Mouse (Mus musculus): ENCODE data around the gene Lrit2. TPM values are rescaled to one million over a fixed set of nuclear protein-coding genes. Genes with fewer than 3 reads are reported as not detected.

Gene Lrit2
- not detected for total RNA-seq (2021)
- long read RNA-seq, experiment 1 = 0 reads
- long read RNA-seq, experiment 2 = 0 reads

GRCm38 (mm10) chr14:37067629-37068028, at the start of gene Lrit2:
Gene Lrit2, plus strand, starts transcription at chr14:37067929.
- no peak for TF ChIP-seq CTCF (IDR thresholded peaks at IDR 0.05)
- intact Hi-C loops (cut with DNase I) = no loop called here
- Histone ChIP-seq H3K4me3 (no peak within 1 kb of the TSS), H3K27ac (no peak within 1 kb of the TSS)
- no peak for DNase-seq

- intact Hi-C loops (cut with DNase I) = no loop called here
- no peak overlapping the region for H3K27ac ChIP-seq
These were observed 40.3 kb upstream of the Lrit2 start for GRCm38 (mm10) chr14:37027248-37027933.

DNA sequence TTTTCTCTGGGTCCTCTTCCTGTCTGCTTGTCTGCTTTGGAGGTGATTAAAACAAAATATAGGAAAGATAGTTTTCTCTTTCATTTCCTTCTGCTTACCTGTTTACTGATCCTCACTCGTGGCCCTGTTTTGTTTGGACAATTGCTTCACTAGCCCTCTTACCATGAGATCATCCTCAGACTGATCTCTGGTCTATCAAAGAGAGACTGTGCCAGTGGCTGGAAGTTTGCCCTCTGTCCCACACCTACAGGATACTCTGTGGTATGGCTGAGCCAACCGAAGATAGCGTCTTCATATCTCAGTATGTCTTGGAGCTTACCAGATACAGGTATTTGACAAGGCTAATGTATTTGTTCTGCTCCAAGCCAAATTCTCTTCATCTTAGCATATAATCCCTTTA, 39.8 kb upstream of the Lrit2 start:
- no peak for TF ChIP-seq CTCF (IDR thresholded peaks at IDR 0.05)
- intact Hi-C loops (cut with DNase I) = no loop called here
- no peak overlapping the region for H3K4me3 ChIP-seq
- H3K27ac ChIP-seq = no peak overlapping the region
- DNase-seq = no peak

More at GRCm38 (mm10) chr14:37027248-37027933, 40.3 kb upstream of the Lrit2 start:
- no peak for DNase-seq
- H3K4me3 ChIP-seq = no peak overlapping the region
- TF ChIP-seq CTCF (IDR thresholded peaks at IDR 0.05) = no peak

DNA sequence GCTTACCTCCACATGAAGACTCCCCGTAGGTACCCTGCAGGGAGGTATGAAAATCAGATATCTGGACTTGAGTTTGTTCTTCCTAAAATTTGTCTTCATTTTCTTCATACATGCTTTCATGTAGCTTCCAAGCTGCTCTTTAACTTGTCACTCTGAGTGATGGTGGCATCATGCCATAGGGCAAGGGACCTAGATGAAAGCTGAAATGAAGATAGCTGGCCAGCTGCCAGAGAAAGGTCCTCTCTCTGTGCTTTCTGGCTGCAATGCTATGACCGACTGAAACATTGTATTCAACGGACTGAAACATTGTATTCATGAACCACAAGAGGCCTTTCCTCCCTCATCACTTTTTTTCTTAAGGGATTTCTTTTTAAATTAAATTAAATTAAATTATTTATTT, 39.2 kb upstream of the Lrit2 start:
- Histone ChIP-seq H3K27ac (no peak overlapping the region), H3K4me3 (no peak overlapping the region)
- intact Hi-C loops (cut with DNase I) = no loop called here
- no peak for TF ChIP-seq CTCF (IDR thresholded peaks at IDR 0.05)
- no peak for DNase-seq

GRCm38 (mm10) chr14:37032481-37033104, 35.1 kb upstream of the Lrit2 start:
- DNase-seq = no peak
- no peak overlapping the region for H3K27ac ChIP-seq
- no peak for TF ChIP-seq CTCF (IDR thresholded peaks at IDR 0.05)
- H3K4me3 ChIP-seq = peak overlapping the region; percentile 37
- intact Hi-C loops (cut with DNase I) = loop anchor here (1.0 to 5.0 kb wide), 3 partner anchors 80 to 168 kb away; no protein-coding TSS in a partner anchor

- peak; percentile 99 for TF ChIP-seq CTCF (IDR thresholded peaks at IDR 0.05)
- peak overlapping the region; percentile 37 for H3K4me3 ChIP-seq
- H3K27ac ChIP-seq = no peak overlapping the region
- peak; percentile 70 for DNase-seq
- intact Hi-C loops (cut with DNase I) = loop anchor here (1.0 to 5.0 kb wide), 3 partner anchors 81 to 169 kb away; no protein-coding TSS in a partner anchor
These were observed 34.5 kb upstream of the Lrit2 start for GRCm38 (mm10) chr14:37033241-37033640.

- no peak for TF ChIP-seq CTCF (IDR thresholded peaks at IDR 0.05)
- DNase-seq = no peak
- Histone ChIP-seq H3K4me3 (no peak overlapping the region), H3K27ac (no peak overlapping the region)
- intact Hi-C loops (cut with DNase I) = loop anchor here (5.0 kb wide), 2 partner anchors 82 to 97 kb away; no protein-coding TSS in a partner anchor
These were observed 33.3 kb upstream of the Lrit2 start for GRCm38 (mm10) chr14:37034432-37034831.

DNA sequence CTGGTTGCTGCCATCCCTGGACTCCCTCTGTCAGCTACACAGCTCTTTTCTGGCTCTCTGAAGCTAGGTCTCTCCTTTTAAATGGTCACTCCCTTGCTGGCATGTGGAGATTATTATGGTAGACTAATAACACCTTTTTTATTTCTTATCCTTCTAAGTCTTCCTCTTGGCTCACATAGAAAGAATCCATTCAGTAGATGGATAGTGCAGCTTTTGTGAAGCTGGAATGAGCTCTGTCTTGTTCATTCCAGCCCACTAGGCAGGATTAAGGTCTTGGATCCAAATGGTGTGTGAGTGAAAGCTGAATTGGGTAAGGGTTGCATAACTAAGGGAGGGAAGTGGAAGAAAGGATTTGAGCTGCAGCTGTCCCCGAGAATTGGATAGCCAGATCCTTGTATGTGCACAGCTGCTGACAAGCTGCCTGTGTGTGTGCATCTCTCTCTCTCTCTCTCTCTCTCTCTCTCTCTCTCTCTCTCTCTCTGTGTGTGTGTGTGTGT, 18.8 kb upstream of the Lrit2 start, which contains the start of gene Rgr:
TSS of gene Rgr (minus strand) at position 51 of the 497 bp plus-strand sequence.
- TF ChIP-seq CTCF (IDR thresholded peaks at IDR 0.05) = no peak
- intact Hi-C loops (cut with DNase I) = no loop called here
- Histone ChIP-seq H3K27ac (no peak within 1 kb of the TSS), H3K4me3 (no peak within 1 kb of the TSS)
- no peak for DNase-seq

DNA sequence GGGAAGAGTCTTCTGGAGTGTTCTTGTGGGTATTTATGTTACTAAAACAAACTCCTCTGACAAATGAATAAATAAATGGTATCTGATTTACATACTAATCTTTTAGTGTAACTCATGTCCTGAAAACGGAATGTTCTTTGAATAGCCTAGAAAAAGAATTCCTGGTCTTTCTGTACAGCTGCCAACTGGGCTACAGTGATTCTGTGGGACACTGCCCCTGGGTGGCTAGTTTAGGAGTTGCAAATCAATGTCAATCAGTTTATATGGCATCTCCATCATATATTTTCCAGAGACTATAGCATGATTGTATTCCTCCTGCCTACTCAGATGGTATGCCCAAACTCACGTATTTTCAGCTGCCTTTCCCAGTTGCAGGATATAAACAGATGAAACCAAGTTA, 2.9 kb upstream of the Lrit2 start:
- intact Hi-C loops (cut with DNase I) = no loop called here

GRCm38 (mm10) chr14:37066636-37067035, 1.1 kb upstream of the Lrit2 start:
- no peak for TF ChIP-seq CTCF (IDR thresholded peaks at IDR 0.05)
- Histone ChIP-seq H3K27ac (no peak overlapping the region), H3K4me3 (no peak overlapping the region)
- no peak for DNase-seq
- intact Hi-C loops (cut with DNase I) = no loop called here

More for the DNA sequence above, 2.9 kb upstream of the Lrit2 start:
- Histone ChIP-seq H3K4me3 (no peak overlapping the region), H3K27ac (no peak overlapping the region)
- no peak for DNase-seq
- no peak for TF ChIP-seq CTCF (IDR thresholded peaks at IDR 0.05)

DNA sequence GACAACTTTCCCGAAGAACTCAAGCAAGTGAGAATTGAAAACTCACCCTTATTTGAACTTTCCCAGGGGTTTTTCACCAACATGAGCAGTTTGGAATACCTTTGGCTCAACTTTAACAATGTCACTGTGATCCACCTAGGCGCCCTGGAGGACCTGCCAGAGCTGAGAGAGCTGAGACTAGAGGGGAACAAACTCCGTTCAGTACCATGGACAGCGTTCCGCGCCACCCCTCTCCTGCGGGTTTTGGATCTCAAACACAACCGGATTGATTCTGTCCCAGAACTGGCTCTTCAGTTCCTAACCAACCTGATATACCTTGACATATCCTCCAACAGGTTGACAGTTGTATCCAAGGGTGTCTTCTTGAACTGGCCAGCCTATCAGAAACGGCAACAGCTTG, 787 bp downstream of the Lrit2 start:
- H3K4me3 ChIP-seq = no peak overlapping the region
- H3K27ac ChIP-seq = no peak overlapping the region
- no peak for TF ChIP-seq CTCF (IDR thresholded peaks at IDR 0.05)
- intact Hi-C loops (cut with DNase I) = no loop called here
- DNase-seq = peak; percentile 43

DNA sequence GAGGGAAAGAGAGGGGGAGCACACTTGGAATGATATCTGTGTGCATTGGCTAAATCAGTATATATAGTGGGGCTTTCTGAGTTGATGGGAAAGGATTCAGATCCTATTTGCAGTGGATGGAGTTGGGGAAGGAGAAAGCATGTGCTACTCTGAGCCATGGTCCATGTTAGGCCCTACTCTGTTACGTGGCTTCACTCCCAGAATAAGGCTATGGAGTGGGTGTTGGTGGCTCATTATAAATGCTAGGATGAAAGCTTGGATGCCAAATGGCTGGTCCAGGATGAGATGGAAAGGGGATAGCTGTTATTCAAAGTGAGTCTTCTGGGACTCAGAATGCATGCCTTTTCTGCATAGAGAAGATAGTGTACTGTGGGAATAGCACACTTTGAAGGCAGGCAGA, 13.0 kb downstream of the Lrit2 start:
- H3K27ac ChIP-seq = no peak overlapping the region
- no peak for DNase-seq
- TF ChIP-seq CTCF (IDR thresholded peaks at IDR 0.05) = no peak
- intact Hi-C loops (cut with DNase I) = no loop called here
- H3K4me3 ChIP-seq = no peak overlapping the region

GRCm38 (mm10) chr14:37083755-37084154, 16.0 kb downstream of the Lrit2 start:
- H3K27ac ChIP-seq = no peak overlapping the region
- intact Hi-C loops (cut with DNase I) = no loop called here
- no peak for DNase-seq
- TF ChIP-seq CTCF (IDR thresholded peaks at IDR 0.05) = no peak
- no peak overlapping the region for H3K4me3 ChIP-seq
